Mouse (Mus musculus) lung, adult 2 months (tissue): ENCODE results near the gene Kdm4a.

ENCODE experiments used
- CTCF ChIP-seq: fragments of 200-500 bp; IDR thresholded peaks from 2 replicates; pipeline ENCODE4 v1.5.1; 2011; ENCODE audit warnings: mild to moderate bottlenecking, low read length, control low read depth; ENCODE audit not compliant: insufficient read depth
- POLR2A ChIP-seq: fragments of 200-500 bp; IDR thresholded peaks from 2 replicates; pipeline ENCODE4 v1.6.1; 2011; ENCODE audit warnings: low read depth, mild to moderate bottlenecking, control low read depth, low read length, borderline replicate concordance; ENCODE audit errors: extremely low read depth

DNA sequence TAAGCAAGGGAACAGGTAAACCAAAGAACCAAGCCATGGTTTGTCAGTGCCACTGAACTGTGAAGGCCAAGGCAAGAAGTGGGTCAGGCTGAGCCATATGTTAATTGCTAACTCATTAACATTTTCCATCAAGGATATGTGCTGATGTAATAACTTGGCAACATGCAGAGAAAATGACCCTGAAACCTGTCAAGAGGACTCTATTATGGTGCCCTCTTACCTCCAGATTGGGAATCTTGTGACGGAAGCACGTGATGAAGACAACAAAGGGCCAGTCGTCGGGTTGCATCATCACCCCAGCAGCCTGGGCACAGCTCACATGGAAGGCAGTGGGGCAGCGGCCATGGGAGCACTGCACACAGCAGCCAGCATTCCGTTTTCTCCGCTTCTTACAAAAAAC lies 36.2 kb downstream of the Kdm4a start:
- TF ChIP-seq POLR2A: no peak
- TF ChIP-seq CTCF: no peak
